ENCODE assay signal across 19 mouse cellular contexts in genomic region chr11:119744436-119744835, GRCm38 (mm10).
DNase-seq lines count a peak whose midpoint lies in the region; ATAC-seq and TF ChIP-seq lines count a peak whose summit lies in the region.
"Had no signal": no experiment of that assay in that cellular context is flagged by ENCODE, and none has a peak within 500 bp of the region (broad histone marks: within the 10 kb centered on the region; RNA-seq: fewer than 3 reads in every experiment).

No protein-coding gene starts in this region.

- H3K4me3 ChIP-seq in intestine, postnatal 0 days (ENCODE audit: low read depth, low read length): no peak overlapping the region
- no peak overlapping the region for H3K4me3 ChIP-seq in intestine, embryonic 15.5 days (replicated peaks)
- no peak overlapping the region for H3K4me3 ChIP-seq in limb, embryonic 12.5 days (replicated peaks)
- H3K4me3 ChIP-seq in midbrain, embryonic 16.5 days (ENCODE audit: low read depth, low read length): no peak overlapping the region
- H3K4me3 ChIP-seq: embryonic facial prominence, embryonic 12.5 days; heart, embryonic 12.5 days; left cerebral cortex, adult 2 months had no signal

- no peak for ATAC-seq in intestine, postnatal 0 days
- no peak for ATAC-seq in intestine, embryonic 15.5 days
- no peak for ATAC-seq in limb, embryonic 12.5 days (ENCODE audit: insufficient number of reproducible peaks, insufficient read depth, low FRiP score, low TSS enrichment, low read depth)
- ATAC-seq in midbrain, embryonic 16.5 days: no peak
- ATAC-seq: intestine, embryonic 16.5 days; liver, postnatal 0 days had no signal

- H3K9ac ChIP-seq in intestine, postnatal 0 days (ENCODE audit: low read depth, low read length): no peak overlapping the region
- no peak overlapping the region for H3K9ac ChIP-seq in intestine, embryonic 15.5 days
- H3K9ac ChIP-seq in limb, embryonic 12.5 days (replicated peaks): no peak overlapping the region
- H3K9ac ChIP-seq in midbrain, embryonic 16.5 days (ENCODE audit: low read depth, low read length): no peak overlapping the region
- H3K9ac ChIP-seq: embryonic facial prominence, embryonic 12.5 days; heart, embryonic 12.5 days; liver, postnatal 0 days had no signal

- no peaks in the 10 kb centered on the region for H3K9me3 ChIP-seq in intestine, postnatal 0 days (ENCODE audit: control insufficient read depth)
- no peaks in the 10 kb centered on the region for H3K9me3 ChIP-seq in intestine, embryonic 15.5 days
- H3K9me3 ChIP-seq in limb, embryonic 12.5 days: no peaks in the 10 kb centered on the region
- H3K9me3 ChIP-seq in midbrain, embryonic 16.5 days (replicated peaks; ENCODE audit: control insufficient read depth, low read length, poor library complexity, severe bottlenecking): no peaks in the 10 kb centered on the region
- H3K9me3 ChIP-seq: embryonic facial prominence, embryonic 12.5 days; heart, embryonic 12.5 days had no signal

- H3K36me3 ChIP-seq in intestine, postnatal 0 days (ENCODE audit: control insufficient read depth, insufficient read depth): no peaks in the 10 kb centered on the region; the same call in 1 of the 2 replicates
- no peaks in the 10 kb centered on the region for H3K36me3 ChIP-seq in intestine, embryonic 15.5 days
- no peaks in the 10 kb centered on the region for H3K36me3 ChIP-seq in limb, embryonic 12.5 days
- H3K36me3 ChIP-seq in midbrain, embryonic 16.5 days (ENCODE audit: control insufficient read depth, insufficient read depth, low read length): no peaks in the 10 kb centered on the region
- H3K36me3 ChIP-seq: embryonic facial prominence, embryonic 12.5 days had no signal

- TF ChIP-seq CTCF in intestine, postnatal 0 days (IDR thresholded peaks at IDR 0.05; ENCODE audit: low read depth): 0 out of 2 replicates have a peak, but pooled peaks have one; percentile 7

- H3K27ac ChIP-seq in intestine, postnatal 0 days (ENCODE audit: low read depth, low read length): no peak overlapping the region
- H3K27ac ChIP-seq in intestine, embryonic 15.5 days: no peak overlapping the region
- H3K27ac ChIP-seq in limb, embryonic 12.5 days: peak overlapping the region; percentile 50; the same call in 1 of the 2 replicates
- H3K27ac ChIP-seq in midbrain, embryonic 16.5 days (ENCODE audit: low read length): 0 out of 2 replicates have a peak overlapping the region, but pooled peaks have one; percentile 43
- H3K27ac ChIP-seq: embryonic facial prominence, embryonic 12.5 days; kidney, postnatal 0 days; left cerebral cortex, adult 2 months had no signal

- H3K4me1 ChIP-seq in intestine, postnatal 0 days (replicated peaks; ENCODE audit: control insufficient read depth, insufficient read depth, low read length): no peaks in the 10 kb centered on the region
- H3K4me1 ChIP-seq in intestine, embryonic 15.5 days (replicated peaks): peaks cover 7% of the 10 kb centered on the region; the same call in 1 of the 2 replicates
- peaks cover 40% of the 10 kb centered on the region for H3K4me1 ChIP-seq in limb, embryonic 12.5 days (replicated peaks)
- peaks cover 21% of the 10 kb centered on the region for H3K4me1 ChIP-seq in midbrain, embryonic 16.5 days (ENCODE audit: control insufficient read depth, insufficient read depth, low read length)

- H3K27me3 ChIP-seq in intestine, postnatal 0 days (replicated peaks; ENCODE audit: control insufficient read depth, insufficient read depth, low read length): no peaks in the 10 kb centered on the region
- H3K27me3 ChIP-seq in intestine, embryonic 15.5 days (replicated peaks): no peaks in the 10 kb centered on the region
- no peaks in the 10 kb centered on the region for H3K27me3 ChIP-seq in limb, embryonic 12.5 days
- no peaks in the 10 kb centered on the region for H3K27me3 ChIP-seq in midbrain, embryonic 16.5 days (ENCODE audit: control insufficient read depth, insufficient read depth, low read depth, low read length)
- H3K27me3 ChIP-seq: embryonic facial prominence, embryonic 12.5 days; heart, embryonic 12.5 days had no signal

- WGBS in intestine, postnatal 0 days: 73% methylated on average over 4 of the region's 4 CpGs
- 57% methylated on average over 4 of the region's 4 CpGs for whole genome bisulfite sequencing in intestine, embryonic 15.5 days
- 42% methylated on average over 4 of the region's 4 CpGs for WGBS in limb, embryonic 12.5 days
- WGBS in midbrain, embryonic 16.5 days: 59% methylated on average over 4 of the region's 4 CpGs

- peak; percentile 39 for DNase-seq in embryo, embryonic 11 days
- no peak for DNase-seq in embryo, embryonic 9.5 days (ENCODE audit: extremely low spot score)
- no peak for DNase-seq in cerebellum, adult 18-20 months
- DNase-seq in adipocyte (ENCODE audit: low spot score): no peak
- DNase-seq: adrenal gland, adult 8-10 months; cerebellum, adult 2 months; gastrocnemius, postnatal 36 days; liver; liver, postnatal 0 days; right cerebral cortex, postnatal 25 days had no signal

- no peak overlapping the region for H3K4me2 ChIP-seq in intestine, postnatal 0 days (replicated peaks; ENCODE audit: low read depth)
- no peak overlapping the region for H3K4me2 ChIP-seq in intestine, embryonic 15.5 days (replicated peaks)
- no peak overlapping the region for H3K4me2 ChIP-seq in limb, embryonic 12.5 days
- H3K4me2 ChIP-seq in midbrain, embryonic 16.5 days (ENCODE audit: low read length): no peak overlapping the region
- H3K4me2 ChIP-seq: embryonic facial prominence, embryonic 12.5 days; heart, embryonic 12.5 days had no signal

Comparison
In these comparisons a context has a peak if more than half of its experiments do, and no peak if none do; other contexts are left out.
1. H3K27ac ChIP-seq: peak in limb, embryonic 12.5 days (single experiment) and midbrain, embryonic 16.5 days (single experiment); none in intestine, postnatal 0 days (single experiment) and intestine, embryonic 15.5 days (single experiment).